Mouse (Mus musculus): ENCODE data around the gene Ror2. TPM values are rescaled to one million over a fixed set of nuclear protein-coding genes. Genes with fewer than 3 reads are reported as not detected.
A peak's percentile ranks its signal among the peaks of the same experiment; 100 is the strongest.

The Ror2 gene
- polyA plus RNA-seq, 1 experiment from 2014 or later: 40.1 TPM

DNA sequence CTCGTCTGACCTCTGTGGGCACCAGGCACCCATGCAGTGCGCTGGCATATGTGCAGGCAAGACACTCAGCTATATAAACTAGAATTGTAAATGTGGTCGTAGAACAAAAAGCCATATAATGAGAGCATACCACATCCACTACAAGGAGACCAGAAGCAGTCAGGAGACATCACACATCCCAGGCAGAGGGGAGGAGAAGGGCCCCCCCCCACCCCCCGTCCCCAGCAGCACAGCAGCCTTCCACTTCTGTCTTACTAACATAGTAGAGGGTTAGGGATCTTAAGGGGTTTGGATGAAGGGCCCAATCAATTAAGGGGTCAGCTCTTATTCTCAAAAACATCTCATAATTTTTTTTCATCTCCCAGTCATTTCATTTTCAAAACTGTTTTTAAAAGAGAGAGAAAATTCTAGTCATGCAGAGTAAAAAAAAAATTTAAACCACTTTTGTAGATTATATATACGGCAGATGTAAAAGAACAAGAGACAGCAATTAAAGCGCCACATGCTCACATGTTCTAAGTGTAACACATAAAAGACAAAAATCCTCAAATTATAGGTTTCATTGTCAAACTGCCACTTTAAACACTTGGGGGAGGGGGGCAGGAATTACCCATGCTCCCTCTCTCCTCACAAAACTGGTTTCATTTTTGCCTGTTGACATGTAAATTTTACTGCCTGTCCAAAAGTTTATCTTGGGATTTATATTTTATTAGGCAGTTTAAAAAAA lies 89.8 kb downstream of the Ror2 start:
- H3K27me3 ChIP-seq (ENCODE audit: low read depth, poor library complexity, severe bottlenecking): no peaks in the 10 kb centered on the region
- H3K27ac ChIP-seq: peak overlapping the region; percentile 88
- 72% methylated on average over 6 of the region's 6 CpGs for WGBS
- no peaks in the 10 kb centered on the region for H3K9me3 ChIP-seq (replicated peaks)
- peaks cover 99% of the 10 kb centered on the region for H3K4me1 ChIP-seq
- no peaks in the 10 kb centered on the region for H3K36me3 ChIP-seq
- peak; percentile 30 for DNase-seq (ENCODE audit: low spot score)
- H3K4me3 ChIP-seq: no peak overlapping the region

DNA sequence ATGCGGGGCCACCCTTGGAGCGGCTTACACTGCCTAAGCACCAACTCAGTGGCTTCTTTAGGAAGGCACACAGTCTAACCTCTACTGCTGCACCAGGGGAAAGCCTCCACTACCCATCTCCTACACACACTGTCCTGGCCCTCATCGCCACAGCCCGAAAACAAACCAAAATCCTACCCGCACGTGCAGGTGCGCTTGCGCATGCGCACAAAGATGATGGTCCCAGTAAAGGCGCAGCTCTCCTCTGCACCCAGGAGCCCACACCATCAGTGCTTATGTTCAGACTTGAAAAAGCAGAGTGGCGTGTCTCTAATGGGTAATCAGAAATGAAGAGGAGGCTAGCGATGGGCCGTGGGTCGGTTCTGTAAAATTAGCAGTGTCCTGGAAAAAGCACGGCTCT lies 91.6 kb downstream of the Ror2 start:
- H3K4me1 ChIP-seq: peaks cover 98% of the 10 kb centered on the region
- H3K36me3 ChIP-seq: no peaks in the 10 kb centered on the region
- no peak for DNase-seq (ENCODE audit: low spot score)
- H3K27ac ChIP-seq: peak overlapping the region; percentile 88
- no peaks in the 10 kb centered on the region for H3K27me3 ChIP-seq (ENCODE audit: low read depth, poor library complexity, severe bottlenecking)
- no peaks in the 10 kb centered on the region for H3K9me3 ChIP-seq (replicated peaks)
- 0 out of 2 replicates have a peak overlapping the region, but pooled peaks have one; percentile 11 for H3K4me3 ChIP-seq
- whole genome bisulfite sequencing: 90% methylated on average over 15 of the region's 15 CpGs

GRCm38 (mm10) chr13:53193713-53194112 lies 92.2 kb downstream of the Ror2 start:
- DNase-seq (ENCODE audit: low spot score): no peak
- no peaks in the 10 kb centered on the region for H3K9me3 ChIP-seq (replicated peaks)
- H3K4me3 ChIP-seq: 0 out of 2 replicates have a peak overlapping the region, but pooled peaks have one; percentile 11
- WGBS: 30% methylated on average over 6 of the region's 6 CpGs
- H3K4me1 ChIP-seq: peaks cover 98% of the 10 kb centered on the region
- no peaks in the 10 kb centered on the region for H3K36me3 ChIP-seq
- no peaks in the 10 kb centered on the region for H3K27me3 ChIP-seq (ENCODE audit: low read depth, poor library complexity, severe bottlenecking)
- peak overlapping the region; percentile 88 for H3K27ac ChIP-seq

- H3K4me1 ChIP-seq: peaks cover 98% of the 10 kb centered on the region
- 89% methylated on average over 6 of the region's 6 CpGs for WGBS
- no peak overlapping the region for H3K4me3 ChIP-seq
- H3K9me3 ChIP-seq (replicated peaks): no peaks in the 10 kb centered on the region
- no peak for DNase-seq (ENCODE audit: low spot score)
- peak overlapping the region; percentile 72 for H3K27ac ChIP-seq
- no peaks in the 10 kb centered on the region for H3K27me3 ChIP-seq (ENCODE audit: low read depth, poor library complexity, severe bottlenecking)
- H3K36me3 ChIP-seq: 0 out of 2 replicates have a peak, but pooled peaks cover 2% of the 10 kb centered on the region
Measured at GRCm38 (mm10) chr13:53192286-53192685, 93.6 kb downstream of the Ror2 start.

GRCm38 (mm10) chr13:53191657-53192056 lies 94.3 kb downstream of the Ror2 start:
- Histone ChIP-seq H3K27ac (peak overlapping the region; percentile 72), H3K4me3 (no peak overlapping the region), H3K4me1 (peaks cover 97% of the 10 kb centered on the region), H3K9me3 (replicated peaks) (no peaks in the 10 kb centered on the region), H3K27me3 (ENCODE audit: low read depth, poor library complexity, severe bottlenecking) (no peaks in the 10 kb centered on the region), H3K36me3 (peaks cover 8% of the 10 kb centered on the region; the same call in 1 of the 2 replicates)
- WGBS: 61% methylated on average over 7 of the region's 7 CpGs
- DNase-seq (ENCODE audit: low spot score): no peak

- Histone ChIP-seq H3K27ac (peak overlapping the region; percentile 80), H3K36me3 (peaks cover 20% of the 10 kb centered on the region), H3K4me3 (no peak overlapping the region), H3K27me3 (ENCODE audit: low read depth, poor library complexity, severe bottlenecking) (no peaks in the 10 kb centered on the region), H3K4me1 (peaks cover 81% of the 10 kb centered on the region), H3K9me3 (replicated peaks) (no peaks in the 10 kb centered on the region)
- no peak for DNase-seq (ENCODE audit: low spot score)
- 62% methylated on average over 10 of the region's 10 CpGs for WGBS
Measured at GRCm38 (mm10) chr13:53188935-53189334, 97.0 kb downstream of the Ror2 start.

GRCm38 (mm10) chr13:53184858-53185257 lies 101.1 kb downstream of the Ror2 start:
- Histone ChIP-seq H3K27ac (peak overlapping the region; percentile 88), H3K36me3 (peaks cover 20% of the 10 kb centered on the region), H3K4me1 (peaks cover 83% of the 10 kb centered on the region), H3K9me3 (replicated peaks) (no peaks in the 10 kb centered on the region), H3K27me3 (ENCODE audit: low read depth, poor library complexity, severe bottlenecking) (no peaks in the 10 kb centered on the region), H3K4me3 (no peak overlapping the region)
- DNase-seq (ENCODE audit: low spot score): no peak
- 85% methylated on average over 1 of the region's 1 CpGs for WGBS

- no peak for DNase-seq (ENCODE audit: low spot score)
- Histone ChIP-seq H3K4me1 (peaks cover 83% of the 10 kb centered on the region), H3K9me3 (replicated peaks) (no peaks in the 10 kb centered on the region), H3K4me3 (no peak overlapping the region), H3K27me3 (ENCODE audit: low read depth, poor library complexity, severe bottlenecking) (no peaks in the 10 kb centered on the region), H3K27ac (peak overlapping the region; percentile 88), H3K36me3 (peaks cover 20% of the 10 kb centered on the region)
- 34% methylated on average over 5 of the region's 5 CpGs for WGBS
Measured at GRCm38 (mm10) chr13:53184149-53184548, 101.8 kb downstream of the Ror2 start.

GRCm38 (mm10) chr13:53183161-53183577 lies 102.8 kb downstream of the Ror2 start:
- peak overlapping the region; percentile 88 for H3K27ac ChIP-seq
- H3K36me3 ChIP-seq: peaks cover 20% of the 10 kb centered on the region
- H3K9me3 ChIP-seq (replicated peaks): no peaks in the 10 kb centered on the region
- DNase-seq (ENCODE audit: low spot score): peak; percentile 85
- peak overlapping the region; percentile 26 for H3K4me3 ChIP-seq
- no peaks in the 10 kb centered on the region for H3K27me3 ChIP-seq (ENCODE audit: low read depth, poor library complexity, severe bottlenecking)
- H3K4me1 ChIP-seq: peaks cover 83% of the 10 kb centered on the region
- 4% methylated on average over 8 of the region's 8 CpGs for WGBS

GRCm38 (mm10) chr13:53178594-53178993 lies 107.3 kb downstream of the Ror2 start:
- H3K27ac ChIP-seq: peak overlapping the region; percentile 85
- no peaks in the 10 kb centered on the region for H3K36me3 ChIP-seq
- peak; percentile 60 for DNase-seq (ENCODE audit: low spot score)
- H3K9me3 ChIP-seq (replicated peaks): no peaks in the 10 kb centered on the region
- WGBS: 3% methylated on average over 13 of the region's 13 CpGs
- peak overlapping the region; percentile 11 for H3K4me3 ChIP-seq
- no peaks in the 10 kb centered on the region for H3K27me3 ChIP-seq (ENCODE audit: low read depth, poor library complexity, severe bottlenecking)
- peaks cover 93% of the 10 kb centered on the region for H3K4me1 ChIP-seq

DNA sequence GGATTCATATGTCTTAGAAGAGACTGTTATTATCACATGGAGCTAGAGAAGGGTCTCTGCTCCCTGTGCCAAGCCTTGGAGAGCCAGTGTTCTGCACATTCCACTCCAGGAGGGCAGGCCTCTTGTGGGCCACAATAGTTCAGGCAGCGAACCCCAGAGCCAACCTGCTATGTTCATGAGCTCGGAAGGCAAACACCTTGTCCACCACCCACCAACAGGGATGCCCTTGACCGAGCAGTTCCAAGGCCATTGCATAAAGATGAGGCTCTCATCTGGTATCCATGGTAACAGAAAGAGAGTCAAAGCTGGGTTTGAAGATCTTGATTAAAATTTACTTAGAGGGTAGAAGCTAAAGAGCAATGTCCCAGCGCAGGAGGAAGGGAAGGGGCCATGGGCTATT lies 107.8 kb downstream of the Ror2 start:
- Histone ChIP-seq H3K4me3 (peak overlapping the region; percentile 11), H3K27ac (peak overlapping the region; percentile 85), H3K36me3 (no peaks in the 10 kb centered on the region), H3K9me3 (replicated peaks) (no peaks in the 10 kb centered on the region), H3K27me3 (ENCODE audit: low read depth, poor library complexity, severe bottlenecking) (no peaks in the 10 kb centered on the region), H3K4me1 (peaks cover 93% of the 10 kb centered on the region)
- WGBS: 48% methylated on average over 4 of the region's 4 CpGs
- no peak for DNase-seq (ENCODE audit: low spot score)

GRCm38 (mm10) chr13:53177424-53177718 lies 108.6 kb downstream of the Ror2 start:
- no peaks in the 10 kb centered on the region for H3K9me3 ChIP-seq (replicated peaks)
- H3K4me1 ChIP-seq: peaks cover 93% of the 10 kb centered on the region
- H3K4me3 ChIP-seq: no peak overlapping the region
- peak overlapping the region; percentile 85 for H3K27ac ChIP-seq
- 61% methylated on average over 7 of the region's 7 CpGs for WGBS
- no peaks in the 10 kb centered on the region for H3K27me3 ChIP-seq (ENCODE audit: low read depth, poor library complexity, severe bottlenecking)
- no peaks in the 10 kb centered on the region for H3K36me3 ChIP-seq
- DNase-seq (ENCODE audit: low spot score): no peak

DNA sequence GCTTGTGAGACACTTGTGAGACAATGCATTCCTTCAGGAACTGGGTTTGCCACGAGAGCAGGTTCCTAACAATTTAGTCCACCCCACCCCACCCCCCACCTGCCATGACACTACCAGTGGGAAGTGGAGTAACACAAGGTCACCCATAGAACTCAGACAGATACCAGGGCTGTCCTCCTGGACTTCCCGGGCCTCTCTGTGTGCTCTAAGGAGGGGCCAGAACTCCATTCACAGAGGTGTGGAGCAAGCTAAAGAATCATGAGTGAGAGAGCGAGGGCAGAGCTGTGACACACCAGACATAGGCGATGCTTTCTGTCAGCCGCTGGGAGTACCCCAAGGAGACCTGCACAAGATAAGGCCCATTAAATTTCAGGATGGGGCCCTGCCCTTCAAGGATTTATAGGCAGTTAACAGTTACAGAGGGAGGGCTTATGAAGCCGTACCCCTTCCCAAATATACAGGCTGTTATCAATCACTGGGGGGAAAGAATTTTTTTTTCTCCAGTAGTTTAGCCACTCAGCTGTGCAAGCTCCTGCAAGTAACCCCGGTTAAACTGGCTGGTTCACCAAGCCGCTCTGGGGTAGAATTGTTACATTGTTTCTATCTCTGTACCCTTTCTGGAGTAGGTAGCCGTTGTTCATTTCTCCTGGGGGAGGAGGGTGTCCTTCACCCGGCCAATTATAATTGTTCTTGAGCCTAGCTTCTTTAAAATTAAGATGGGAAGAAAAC lies 109.1 kb downstream of the Ror2 start:
- Histone ChIP-seq H3K27me3 (ENCODE audit: low read depth, poor library complexity, severe bottlenecking) (no peaks in the 10 kb centered on the region), H3K27ac (peak overlapping the region; percentile 85), H3K4me3 (no peak overlapping the region), H3K4me1 (peaks cover 93% of the 10 kb centered on the region), H3K9me3 (replicated peaks) (no peaks in the 10 kb centered on the region), H3K36me3 (no peaks in the 10 kb centered on the region)
- no peak for DNase-seq (ENCODE audit: low spot score)
- WGBS: 37% methylated on average over 10 of the region's 10 CpGs

Data from limb, embryonic 10.5 days (tissue).